Mouse (Mus musculus) cerebellum, postnatal 36 days (tissue): ENCODE results near the gene Btbd35f7.
"Not testable (repeated sequence)": the region's sequence is repeated elsewhere in the genome, so short reads cannot be mapped to it uniquely, and the experiment has no call there.

Experiments
- DNase-seq, 2 experiments: peaks; one replicate each; pipeline ENCODE4 v3.0.0; 2021 to 2022; ENCODE audit warnings: mixed read lengths in 2 of 2

The Btbd35f7 gene

GRCm38 (mm10) chrX:5668767-5669166 is at the start of gene Btbd35f7:
TSS of gene Btbd35f7 (plus strand) at chrX:5669067.
- DNase-seq, result not testable (repeated sequence)
